Mouse (Mus musculus) telencephalon, adult 2 months (tissue): Measurements from ENCODE around the gene Vps9d1.
"Not testable (repeated sequence)": the region's sequence is repeated elsewhere in the genome, so short reads cannot be mapped to it uniquely, and the experiment has no call there.

Experiments
- DNase-seq: peaks from one replicate; pipeline ENCODE4 v3.0.0-alpha.2; 2011; ENCODE audit warnings: low read depth, low spot score

Vps9d1 gene

DNA sequence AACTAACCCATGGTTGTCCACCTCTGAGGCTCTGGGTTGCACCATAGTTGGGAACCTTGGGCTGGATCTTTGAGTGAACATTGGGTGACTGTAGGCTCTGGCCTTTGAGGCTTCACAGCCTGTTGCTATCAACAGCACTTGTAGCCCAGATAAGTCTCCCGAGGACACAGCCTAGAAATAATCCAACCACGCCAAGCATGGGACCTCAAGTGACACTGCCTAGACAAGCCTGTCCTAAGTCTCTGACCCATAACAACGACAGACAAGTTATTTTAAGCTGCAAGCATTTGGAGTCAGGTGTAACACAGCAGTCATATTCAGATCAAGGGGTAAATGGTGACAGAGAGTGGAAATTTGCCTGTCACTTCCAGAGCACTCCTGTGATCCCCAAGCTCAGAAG is 38.7 kb downstream of the Vps9d1 start:
- DNase-seq, result no peak

DNA sequence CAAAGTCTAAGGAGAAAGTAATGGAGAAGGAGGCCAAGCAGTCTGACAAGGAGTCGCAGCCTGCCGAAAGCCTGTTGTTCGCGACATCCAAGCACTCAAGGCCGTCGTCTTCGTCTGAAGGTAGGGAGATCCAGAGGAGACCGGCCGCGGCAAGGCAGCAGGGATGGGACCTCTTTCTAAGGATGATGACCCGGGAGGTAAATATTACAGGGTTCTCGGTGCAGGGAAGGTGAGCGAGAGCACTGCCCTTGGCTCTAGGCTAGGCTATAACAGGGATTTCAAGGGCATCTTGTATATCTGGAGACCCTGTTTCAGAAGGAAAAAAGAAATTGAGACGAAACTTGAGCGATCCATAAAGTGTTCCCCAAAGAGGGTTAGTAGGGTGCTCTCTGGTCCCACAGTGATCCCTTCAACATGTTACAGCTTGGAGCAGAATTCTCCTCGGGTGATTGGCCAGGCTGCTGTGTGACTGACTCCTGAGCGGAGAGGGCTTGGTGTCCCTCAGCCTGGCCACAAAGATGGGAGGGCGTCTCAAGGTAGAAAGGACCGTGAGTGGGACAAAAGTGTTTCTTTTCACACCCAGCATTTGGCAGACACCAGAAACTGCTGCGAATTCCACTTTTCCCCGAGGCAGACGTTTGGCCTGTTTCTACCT is 40.9 kb downstream of the Vps9d1 start:
- DNase-seq, result no peak

- DNase-seq, result no peak
Measured at GRCm38 (mm10) chr8:123212321-123213117, 41.6 kb downstream of the Vps9d1 start, which contains the start of the genes Chmp1a and Spata33. Chmp1a (minus strand) TSS chr8:123212763. Spata33 (plus strand) TSS chr8:123212832.

- DNase-seq, result no peak
Measured at GRCm38 (mm10) chr8:123211876-123212275, 42.3 kb downstream of the Vps9d1 start.

GRCm38 (mm10) chr8:123203571-123203970 is 50.6 kb downstream of the Vps9d1 start:
- DNase-seq, result no peak

- DNase-seq, result no peak
Measured at GRCm38 (mm10) chr8:123202288-123202687, 51.9 kb downstream of the Vps9d1 start.

- DNase-seq, result no peak
Measured at GRCm38 (mm10) chr8:123199864-123200263, 54.3 kb downstream of the Vps9d1 start.

DNA sequence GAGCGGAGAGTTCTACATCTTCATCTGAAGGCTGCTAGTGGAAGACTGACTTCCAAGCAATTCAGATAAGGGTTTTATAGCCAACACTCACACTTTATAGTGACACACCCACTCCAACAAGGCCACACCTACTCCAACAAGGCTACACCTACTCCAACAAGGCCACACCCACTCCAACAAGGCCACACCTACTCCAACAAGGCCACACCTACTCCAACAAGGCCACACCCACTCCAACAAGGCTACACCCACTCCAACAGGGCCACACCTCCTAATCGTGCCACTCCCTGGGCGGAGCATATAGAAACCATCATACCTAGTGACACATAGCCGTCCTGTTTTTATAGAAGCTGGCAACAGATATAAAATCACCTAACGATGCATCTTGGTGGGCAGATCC is 57.1 kb downstream of the Vps9d1 start:
- DNase-seq, result not testable (repeated sequence)

DNA sequence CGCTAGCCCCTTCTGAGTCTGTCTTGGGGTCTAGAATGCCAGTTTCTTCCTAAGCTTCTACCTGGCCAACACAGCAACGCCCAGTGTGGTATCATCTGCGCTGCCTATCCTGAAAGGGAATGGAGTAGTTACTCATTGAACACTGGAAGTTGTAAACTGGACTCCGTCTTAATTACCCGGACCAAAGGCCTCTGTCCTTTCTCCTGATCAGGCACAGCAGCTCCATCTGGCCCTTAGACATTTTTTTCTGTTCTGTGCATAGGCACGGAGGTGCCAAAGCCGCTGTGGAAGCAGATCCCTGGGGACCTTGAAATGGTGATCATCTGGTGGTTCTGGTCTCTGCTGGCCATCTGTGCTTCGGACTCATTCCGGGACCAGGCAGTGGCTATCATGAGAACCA is 60.4 kb downstream of the Vps9d1 start:
- DNase-seq, result no peak
